Mouse (Mus musculus): Measurements from ENCODE around the gene Proser1. TPM values are rescaled to one million over a fixed set of nuclear protein-coding genes. Genes with fewer than 3 reads are reported as not detected.

Gene Proser1
- 24.8 and 27.5 TPM in 2 replicates for polyA plus RNA-seq (2015; fragmentation: Nextera tagmentation; extraction: Ambion mirVana)

DNA sequence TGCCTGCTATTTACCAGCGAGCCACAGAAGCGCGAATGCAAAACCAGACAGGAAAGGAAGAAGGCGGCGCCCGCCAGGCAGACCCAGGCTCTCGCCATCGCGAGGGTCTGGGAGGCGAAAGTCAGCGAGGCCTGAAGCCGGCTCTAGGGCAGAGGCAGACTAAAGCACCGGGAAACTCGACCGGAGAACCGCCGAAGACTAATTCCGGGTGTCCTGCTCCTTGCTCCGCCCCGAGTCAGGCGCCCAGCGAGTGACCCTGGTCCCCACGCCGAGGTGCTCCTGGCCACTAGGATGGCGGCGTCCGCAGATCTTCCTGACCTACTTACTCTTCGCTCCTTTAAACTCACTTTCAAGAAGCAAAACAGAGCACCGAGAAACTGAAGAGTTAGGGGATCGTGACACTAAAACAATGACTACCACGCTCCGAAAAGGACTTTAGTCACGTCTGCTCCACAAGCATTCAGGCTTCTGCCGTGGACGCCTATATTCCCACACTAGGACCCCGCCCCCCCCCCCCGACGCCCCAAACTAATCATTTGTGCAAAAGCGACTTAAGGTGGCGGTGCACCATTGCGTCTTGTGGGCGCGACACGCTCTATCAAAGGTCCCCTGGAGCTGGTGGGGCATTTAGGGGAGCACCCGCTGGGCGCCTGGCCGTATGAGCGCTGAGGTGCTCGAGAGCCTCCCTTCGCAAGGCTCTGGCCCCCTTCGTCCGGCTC, at the start of gene Proser1, which contains the start of gene Nhlrc3:
Gene Proser1, plus strand, starts transcription at position 621 of the 719 bp plus-strand sequence.
Gene Nhlrc3, minus strand, starts transcription at position 287 of the 719 bp plus-strand sequence.
- peak within 1 kb of the TSS; percentile 91 for H3K9ac ChIP-seq

DNA sequence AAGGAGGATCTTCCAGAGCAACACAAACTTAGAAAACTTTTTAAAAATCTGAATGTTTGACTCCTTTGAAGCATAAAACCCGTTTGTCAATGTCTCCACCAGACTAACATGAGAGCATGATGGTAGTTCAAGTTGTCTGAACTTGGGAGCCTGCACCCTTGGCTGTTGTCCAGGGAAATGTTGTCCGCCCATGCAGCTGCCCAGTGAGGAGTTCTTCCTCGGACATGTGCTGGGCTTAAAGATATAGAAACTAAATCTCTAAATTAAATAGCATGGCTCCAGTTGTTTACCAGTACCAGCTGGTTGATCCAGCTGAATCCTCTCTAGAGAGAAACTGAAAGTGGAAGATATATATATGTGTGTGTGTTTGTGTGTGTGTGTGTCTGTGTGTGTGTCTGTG, 49.5 kb upstream of the Proser1 start:
- ATAC-seq (ENCODE audit: low FRiP score) = no peak
- Histone ChIP-seq H3K36me3 (no peaks in the 10 kb centered on the region), H3K4me3 (no peak overlapping the region), H3K4me1 (replicated peaks) (peaks cover 23% of the 10 kb centered on the region), H3K4me2 (no peak overlapping the region), H3K9me3 (no peaks in the 10 kb centered on the region), H3K27me3 (no peaks in the 10 kb centered on the region), H3K27ac (no peak overlapping the region), H3K9ac (no peak overlapping the region)
- 72% methylated on average over 3 of the region's 3 CpGs for WGBS

More for the DNA sequence above, at the start of gene Proser1, which contains the start of gene Nhlrc3:
- WGBS = under 1% methylated on average over 52 of the region's 52 CpGs
- Histone ChIP-seq H3K27me3 (no peaks in the 10 kb centered on the region), H3K4me2 (peak within 1 kb of the TSS; percentile 88), H3K4me1 (replicated peaks) (peaks cover 46% of the 10 kb centered on the region), H3K36me3 (peaks cover 27% of the 10 kb centered on the region), H3K9me3 (no peaks in the 10 kb centered on the region), H3K4me3 (peak within 1 kb of the TSS; percentile 82), H3K27ac (peak within 1 kb of the TSS; percentile 94)
- peak; percentile 98 for ATAC-seq (ENCODE audit: low FRiP score)

GRCm38 (mm10) chr3:53416036-53416506, 47.4 kb upstream of the Proser1 start:
- H3K4me3 ChIP-seq = no peak overlapping the region
- ATAC-seq (ENCODE audit: low FRiP score) = peak; percentile 46; the same call in 1 of the 2 replicates
- no peaks in the 10 kb centered on the region for H3K9me3 ChIP-seq
- H3K9ac ChIP-seq = no peak overlapping the region
- no peak overlapping the region for H3K4me2 ChIP-seq
- WGBS = 40% methylated on average over 5 of the region's 5 CpGs
- no peaks in the 10 kb centered on the region for H3K36me3 ChIP-seq
- no peaks in the 10 kb centered on the region for H3K27me3 ChIP-seq
- H3K27ac ChIP-seq = no peak overlapping the region
- peaks cover 23% of the 10 kb centered on the region for H3K4me1 ChIP-seq (replicated peaks)

- H3K4me1 ChIP-seq (replicated peaks) = peaks cover 23% of the 10 kb centered on the region
- H3K9ac ChIP-seq = no peak overlapping the region
Measured at GRCm38 (mm10) chr3:53417701-53418100, 45.8 kb upstream of the Proser1 start.

DNA sequence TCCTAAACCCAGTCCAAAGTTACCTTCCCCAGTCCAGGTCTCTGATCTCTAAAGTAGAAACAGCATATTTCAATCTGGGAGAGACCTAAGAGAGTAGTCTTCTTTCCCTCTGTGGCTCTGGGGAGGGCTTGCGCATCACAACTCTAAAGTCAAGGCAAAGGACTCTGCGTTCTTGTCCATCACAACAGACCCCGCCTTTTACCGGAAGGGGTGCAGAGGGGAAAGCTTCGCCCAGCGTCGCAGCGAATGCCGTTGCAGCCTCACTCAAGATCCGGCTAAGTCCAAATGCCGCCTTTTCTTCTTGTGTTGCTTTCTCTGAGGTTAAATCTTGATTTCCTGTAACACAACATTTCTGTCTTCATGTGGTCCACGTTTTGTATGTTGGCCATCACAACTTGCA, 41.8 kb upstream of the Proser1 start:
- no peaks in the 10 kb centered on the region for H3K9me3 ChIP-seq
- no peak overlapping the region for H3K4me3 ChIP-seq
- 0 out of 2 replicates have a peak, but pooled peaks cover 12% of the 10 kb centered on the region for H3K4me1 ChIP-seq (replicated peaks)
- WGBS = 90% methylated on average over 12 of the region's 12 CpGs
- no peaks in the 10 kb centered on the region for H3K27me3 ChIP-seq
- no peak overlapping the region for H3K9ac ChIP-seq
- no peak overlapping the region for H3K4me2 ChIP-seq
- no peaks in the 10 kb centered on the region for H3K36me3 ChIP-seq
- ATAC-seq (ENCODE audit: low FRiP score) = no peak
- H3K27ac ChIP-seq = no peak overlapping the region

More at GRCm38 (mm10) chr3:53417701-53418100, 45.8 kb upstream of the Proser1 start:
- Histone ChIP-seq H3K27me3 (no peaks in the 10 kb centered on the region), H3K36me3 (no peaks in the 10 kb centered on the region), H3K4me3 (no peak overlapping the region), H3K27ac (no peak overlapping the region), H3K4me2 (no peak overlapping the region), H3K9me3 (no peaks in the 10 kb centered on the region)
- 68% methylated on average over 7 of the region's 7 CpGs for whole genome bisulfite sequencing
- no peak for ATAC-seq (ENCODE audit: low FRiP score)

- H3K4me1 ChIP-seq (replicated peaks) = 0 out of 2 replicates have a peak, but pooled peaks cover 4% of the 10 kb centered on the region
- 41% methylated on average over 1 of the region's 1 CpGs for WGBS
- no peak overlapping the region for H3K27ac ChIP-seq
- no peak overlapping the region for H3K9ac ChIP-seq
- H3K4me3 ChIP-seq = no peak overlapping the region
- no peaks in the 10 kb centered on the region for H3K9me3 ChIP-seq
- no peaks in the 10 kb centered on the region for H3K27me3 ChIP-seq
- H3K36me3 ChIP-seq = no peaks in the 10 kb centered on the region
- ATAC-seq (ENCODE audit: low FRiP score) = no peak
- H3K4me2 ChIP-seq = no peak overlapping the region
Measured at GRCm38 (mm10) chr3:53422691-53423090, 40.8 kb upstream of the Proser1 start.

- no peaks in the 10 kb centered on the region for H3K27me3 ChIP-seq
Measured at GRCm38 (mm10) chr3:53423576-53423975, 39.9 kb upstream of the Proser1 start.

GRCm38 (mm10) chr3:53434610-53435009, 28.9 kb upstream of the Proser1 start:
- no peak overlapping the region for H3K4me2 ChIP-seq
- H3K4me1 ChIP-seq (replicated peaks) = no peaks in the 10 kb centered on the region
- ATAC-seq (ENCODE audit: low FRiP score) = no peak
- no peaks in the 10 kb centered on the region for H3K27me3 ChIP-seq
- H3K36me3 ChIP-seq = no peaks in the 10 kb centered on the region
- no peak overlapping the region for H3K27ac ChIP-seq
- no peak overlapping the region for H3K9ac ChIP-seq
- H3K9me3 ChIP-seq = no peaks in the 10 kb centered on the region
- H3K4me3 ChIP-seq = no peak overlapping the region
- WGBS = 77% methylated on average over 3 of the region's 3 CpGs

More at GRCm38 (mm10) chr3:53423576-53423975, 39.9 kb upstream of the Proser1 start:
- Histone ChIP-seq H3K4me2 (no peak overlapping the region), H3K4me1 (replicated peaks) (0 out of 2 replicates have a peak, but pooled peaks cover 3% of the 10 kb centered on the region), H3K27ac (no peak overlapping the region), H3K9me3 (no peaks in the 10 kb centered on the region), H3K9ac (no peak overlapping the region), H3K36me3 (no peaks in the 10 kb centered on the region), H3K4me3 (no peak overlapping the region)
- ATAC-seq (ENCODE audit: low FRiP score) = no peak
- WGBS = 88% methylated on average over 4 of the region's 4 CpGs

- Histone ChIP-seq H3K36me3 (no peaks in the 10 kb centered on the region), H3K27ac (no peak overlapping the region), H3K4me2 (no peak overlapping the region), H3K9ac (no peak overlapping the region), H3K4me3 (no peak overlapping the region), H3K27me3 (no peaks in the 10 kb centered on the region), H3K9me3 (no peaks in the 10 kb centered on the region), H3K4me1 (replicated peaks) (no peaks in the 10 kb centered on the region)
- no peak for ATAC-seq (ENCODE audit: low FRiP score)
- 82% methylated on average over 5 of the region's 5 CpGs for WGBS
Measured at GRCm38 (mm10) chr3:53436550-53436949, 26.9 kb upstream of the Proser1 start.

GRCm38 (mm10) chr3:53445540-53445939, 17.9 kb upstream of the Proser1 start:
- peak; percentile 63 for ATAC-seq (ENCODE audit: low FRiP score)
- WGBS = 29% methylated on average over 5 of the region's 5 CpGs

GRCm38 (mm10) chr3:53446801-53447200, 16.7 kb upstream of the Proser1 start:
- peaks cover 10% of the 10 kb centered on the region for H3K4me1 ChIP-seq (replicated peaks)
- WGBS = 91% methylated on average over 3 of the region's 3 CpGs
- ATAC-seq (ENCODE audit: low FRiP score) = no peak
- H3K4me3 ChIP-seq = no peak overlapping the region
- H3K4me2 ChIP-seq = no peak overlapping the region
- H3K36me3 ChIP-seq = peaks cover 24% of the 10 kb centered on the region
- no peak overlapping the region for H3K9ac ChIP-seq
- H3K9me3 ChIP-seq = no peaks in the 10 kb centered on the region
- H3K27me3 ChIP-seq = no peaks in the 10 kb centered on the region
- no peak overlapping the region for H3K27ac ChIP-seq

More at GRCm38 (mm10) chr3:53445540-53445939, 17.9 kb upstream of the Proser1 start:
- Histone ChIP-seq H3K4me1 (replicated peaks) (peaks cover 10% of the 10 kb centered on the region), H3K4me3 (no peak overlapping the region), H3K27ac (0 out of 2 replicates have a peak overlapping the region, but pooled peaks have one; percentile 40), H3K27me3 (no peaks in the 10 kb centered on the region), H3K9me3 (no peaks in the 10 kb centered on the region), H3K9ac (no peak overlapping the region), H3K4me2 (no peak overlapping the region), H3K36me3 (peaks cover 12% of the 10 kb centered on the region)

GRCm38 (mm10) chr3:53448208-53448607, 15.3 kb upstream of the Proser1 start:
- WGBS = 23% methylated on average over 2 of the region's 2 CpGs
- 0 out of 2 replicates have a peak, but pooled peaks have one; percentile 30 for ATAC-seq (ENCODE audit: low FRiP score)
- Histone ChIP-seq H3K27ac (no peak overlapping the region), H3K36me3 (peaks cover 38% of the 10 kb centered on the region), H3K9me3 (no peaks in the 10 kb centered on the region), H3K9ac (no peak overlapping the region), H3K27me3 (no peaks in the 10 kb centered on the region), H3K4me2 (no peak overlapping the region), H3K4me1 (replicated peaks) (peaks cover 10% of the 10 kb centered on the region), H3K4me3 (no peak overlapping the region)

All from hindbrain, embryonic 13.5 days (tissue).